ENCODE assay signal across 33 mouse cellular contexts in genomic region chr11:107154431-107154830, GRCm38 (mm10). TPM values are rescaled to one million over a fixed set of nuclear protein-coding genes. Genes with fewer than 3 reads are reported as not detected.
DNase-seq lines count a peak whose midpoint lies in the region; ATAC-seq and TF ChIP-seq lines count a peak whose summit lies in the region.
"Had no signal": no experiment of that assay in that cellular context is flagged by ENCODE, and none has a peak within 500 bp of the region (broad histone marks: within the 10 kb centered on the region; RNA-seq: fewer than 3 reads in every experiment).

No protein-coding gene starts in this region.

- H3K9ac ChIP-seq in ES-E14 (ENCODE audit: insufficient read depth, low read depth, low read length, poor library complexity, severe bottlenecking): peak overlapping the region; percentile 57
- H3K9ac ChIP-seq: embryonic facial prominence, embryonic 13.5 days; forebrain, postnatal 0 days; heart, embryonic 12.5 days; heart, embryonic 15.5 days; hindbrain, embryonic 14.5 days had no signal

- no peaks in the 10 kb centered on the region for H3K36me3 ChIP-seq in megakaryocyte, embryonic 14.5 days (replicated peaks; ENCODE audit: low read length)
- H3K36me3 ChIP-seq in E14TG2a.4 (ENCODE audit: insufficient read depth, low read length) (no peaks in the 10 kb centered on the region), ES-E14 (ENCODE audit: control insufficient read depth, insufficient read depth, low read length, poor library complexity, severe bottlenecking) (no peaks in the 10 kb centered on the region)
- H3K36me3 ChIP-seq: embryonic facial prominence, embryonic 10.5 days; embryonic facial prominence, embryonic 13.5 days; heart, embryonic 12.5 days; heart, embryonic 15.5 days had no signal

- H3K4me3 ChIP-seq in megakaryocyte, embryonic 14.5 days (replicated peaks): peak overlapping the region; percentile 42
- H3K4me3 ChIP-seq in E14TG2a.4 (replicated peaks; ENCODE audit: low read length) (peak overlapping the region; percentile 18), ES-E14 (ENCODE audit: insufficient read depth in 1 of 2, low read depth in 1 of 2, low read length in 2 of 2, poor library complexity in 1 of 2, severe bottlenecking in 1 of 2) (peak overlapping the region; percentile 37 to 40; a peak in 3 of 4 replicates)
- H3K4me3 ChIP-seq: embryonic facial prominence, embryonic 10.5 days; embryonic facial prominence, embryonic 13.5 days; erythroblast, embryonic 14.5 days; gastrocnemius, adult 2 months; heart, embryonic 12.5 days; heart, embryonic 15.5 days had no signal

- no peak for ATAC-seq in megakaryocyte, adult 5-6 weeks (ENCODE audit: poor library complexity, severe bottlenecking)
- ATAC-seq: activated CD4-positive, CD25-positive, alpha-beta regulatory T cell, adult 4 months; CD4-positive, CD25-positive, alpha-beta regulatory T cell, adult 4 months; forebrain, embryonic 14.5 days; forebrain, postnatal 0 days; hindbrain, postnatal 0 days; intestine, postnatal 0 days had no signal

- H3K27me3 ChIP-seq in megakaryocyte, embryonic 14.5 days (replicated peaks): peaks cover 4% of the 10 kb centered on the region
- no peaks in the 10 kb centered on the region for H3K27me3 ChIP-seq in E14TG2a.4 (ENCODE audit: insufficient read depth, low read length)
- H3K27me3 ChIP-seq: embryonic facial prominence, embryonic 13.5 days; heart, embryonic 12.5 days; heart, embryonic 15.5 days had no signal

- H3K4me1 ChIP-seq in megakaryocyte, embryonic 14.5 days: peaks cover 16% of the 10 kb centered on the region
- H3K4me1 ChIP-seq in E14TG2a.4 (replicated peaks; ENCODE audit: low read depth, low read length): peaks cover 31% of the 10 kb centered on the region
- H3K4me1 ChIP-seq in ES-E14 (ENCODE audit: control insufficient read depth in 2 of 2, insufficient read depth in 2 of 2, low read length in 2 of 2, poor library complexity in 1 of 2): peaks cover 0 to 6% of the 10 kb centered on the region in 2 experiments; a peak in 2 of 4 replicates
- H3K4me1 ChIP-seq: embryonic facial prominence, embryonic 13.5 days had no signal

- DNase-seq in ES-E14 (ENCODE audit: low read depth, low spot score) (no peak), ZHBTc4 (ENCODE audit: low read depth, low spot score) (peak; percentile 86)
- no peak for DNase-seq in heart, postnatal 25 days (ENCODE audit: low spot score)
- DNase-seq in embryo, embryonic 10.5 days (ENCODE audit: low spot score): no peak
- DNase-seq in retina, embryonic 14.5 days (ENCODE audit: low spot score): no peak
- DNase-seq: adrenal gland, adult 8-10 months; adrenal gland, postnatal 36 days; cerebellum, adult 11 months; cerebellum, adult 2 months; cerebellum, adult 9-11 months; cerebellum, postnatal 25 days; embryo, embryonic 11 days; forebrain, postnatal 0 days; gastrocnemius, adult 2 months; gastrocnemius, postnatal 14 days; heart, adult 11 months; heart, postnatal 10 days; heart, postnatal 4 days; kidney, adult 2 months had no signal

- H3K27ac ChIP-seq in ES-E14 (ENCODE audit: insufficient read depth, low read depth, low read length, poor library complexity, severe bottlenecking): 0 out of 2 replicates have a peak overlapping the region, but pooled peaks have one; percentile 41
- H3K27ac ChIP-seq: embryonic facial prominence, embryonic 10.5 days; embryonic facial prominence, embryonic 13.5 days; gastrocnemius, adult 2 months; heart, embryonic 15.5 days; hindbrain, embryonic 14.5 days; hindbrain, postnatal 0 days had no signal

- H3K9me3 ChIP-seq in megakaryocyte, embryonic 14.5 days: peaks cover 23% of the 10 kb centered on the region
- H3K9me3 ChIP-seq in E14TG2a.4 (ENCODE audit: low read length) (no peaks in the 10 kb centered on the region), ES-E14 (ENCODE audit: control insufficient read depth, insufficient read depth, low read depth, low read length) (no peaks in the 10 kb centered on the region)
- H3K9me3 ChIP-seq: embryonic facial prominence, embryonic 13.5 days; heart, embryonic 15.5 days had no signal

- no peak for TF ChIP-seq CTCF in E14TG2a.4 (conservative IDR thresholded peaks at IDR 0.05; ENCODE audit: low read length)

- intact Hi-C loops in heart, postnatal 25 days (cut with DNase I): no loop called here

- in situ Hi-C loops in ES-E14 (cut with MboI; ENCODE audit: low sequenced_read_pairs in 2 of 2, unreplicated experiment in 2 of 2): no loop called here

TF ChIP-seq in ES-E14, 5 proteins besides CTCF, POLR2A, EP300 and RAD21:
- TF ChIP-seq CHD2 (IDR thresholded peaks at IDR 0.05; ENCODE audit: low read depth, low read length) (no peak), ZC3H11A (IDR thresholded peaks at IDR 0.05; ENCODE audit: borderline replicate concordance, low read depth, low read length) (no peak), MAFK (IDR thresholded peaks at IDR 0.05; ENCODE audit: insufficient read depth, low read depth, low read length) (no peak), ZNF384 (IDR thresholded peaks at IDR 0.05; ENCODE audit: low read depth, low read length) (no peak), HCFC1 (IDR thresholded peaks at IDR 0.05; ENCODE audit: borderline replicate concordance, insufficient read depth, low read length) (no peak)

RNA-seq across cellular contexts. Expression of gene Bptf, which starts 22.5 kb away (rescaled TPM):
- polyA plus RNA-seq in megakaryocyte, embryonic 14.5 days (2012; ENCODE audit: insufficient read depth, low replicate concordance): 106 and 348 TPM in 2 replicates
- total RNA-seq in megakaryocyte, adult 5-6 weeks (2015): 45.6 and 50.8 TPM in 2 replicates
- total RNA-seq in megakaryocyte, adult 5-6 weeks (2017): 35.9 and 43.4 TPM in 2 replicates
- 81.3 and 86.4 TPM in 2 replicates for total RNA-seq in ES-E14 (2012; rRNA removed)
- 10 to 100 TPM; 27.1 to 31.8 TPM for total RNA-seq in heart, postnatal 25 days (2021)

RNA-seq across cellular contexts. Expression of gene Nol11, which starts 34.8 kb away (rescaled TPM):
- 0.20 TPM in 1 of 2 replicates, not detected in the other for polyA plus RNA-seq in megakaryocyte, embryonic 14.5 days (2012; ENCODE audit: insufficient read depth, low replicate concordance)
- total RNA-seq in megakaryocyte, adult 5-6 weeks (2015): 28.9 and 31.7 TPM in 2 replicates
- 25.4 and 31.8 TPM in 2 replicates for total RNA-seq in megakaryocyte, adult 5-6 weeks (2017)
- total RNA-seq in ES-E14 (2012; rRNA removed): 77.0 and 90.4 TPM in 2 replicates
- total RNA-seq in heart, postnatal 25 days (2021): 10 to 100 TPM; 17.4 to 17.7 TPM
